Mouse (Mus musculus) activated CD4-positive, CD25-positive, alpha-beta regulatory T cell (primary cell): ENCODE results near the gene Adgrv1. TPM values are rescaled to one million over a fixed set of nuclear protein-coding genes. Genes with fewer than 3 reads are reported as not detected.

Experiments used
- polyA plus RNA-seq, 2 experiments: library from polyadenylated mRNA; unstranded; fragments of 100-300 nt; shearing (Covaris generic); gene quantifications; one replicate each; pipeline ENCODE4 v1.2.1; 2017

Adgrv1 gene
- polyA plus RNA-seq = 1 to 10 TPM in 1 of 2 experiments, not detected in 1; 1.8 TPM

GRCm38 (mm10) chr13:81632720-81633415 is at the start of gene Adgrv1:
Gene Adgrv1 (minus strand): TSS chr13:81633154.

GRCm38 (mm10) chr13:81657351-81658052 is 24.5 kb upstream of the Adgrv1 start, which contains the start of gene Lysmd3:
Gene Lysmd3 (plus strand): TSS chr13:81657663.

Other genes with a start within 250 kb of the Adgrv1 start
- 10 to 100 TPM; 11.4 to 17.6 TPM for gene Lysmd3, start 24.5 kb upstream of the Adgrv1 start, polyA plus RNA-seq
- gene Polr3g, start 77.9 kb upstream of the Adgrv1 start, polyA plus RNA-seq = 10 to 100 TPM in 1 of 2 experiments, 1 to 10 TPM in 1; 9.3 to 15.9 TPM
- gene Mblac2, start 78.2 kb upstream of the Adgrv1 start, polyA plus RNA-seq = 10 to 100 TPM; 13.0 to 15.7 TPM
- 100 to 1,000 TPM; 181 to 205 TPM for gene Cetn3, start 149.9 kb upstream of the Adgrv1 start, polyA plus RNA-seq